Mouse (Mus musculus) c-Kit-negative CD71-positive TER-119-positive erythroid progenitor cells, embryonic 14.5 days (primary cell): ENCODE data around the gene Zfhx3.

Experiments used
- DNase-seq: peaks from one replicate; pipeline ENCODE4 v3.0.0-alpha.2; 2013; ENCODE audit warnings: low read depth, low spot score

The Zfhx3 gene

GRCm38 (mm10) chr8:108847356-108847755 is 904.9 kb downstream of the Zfhx3 start:
- no peak for DNase-seq

DNA sequence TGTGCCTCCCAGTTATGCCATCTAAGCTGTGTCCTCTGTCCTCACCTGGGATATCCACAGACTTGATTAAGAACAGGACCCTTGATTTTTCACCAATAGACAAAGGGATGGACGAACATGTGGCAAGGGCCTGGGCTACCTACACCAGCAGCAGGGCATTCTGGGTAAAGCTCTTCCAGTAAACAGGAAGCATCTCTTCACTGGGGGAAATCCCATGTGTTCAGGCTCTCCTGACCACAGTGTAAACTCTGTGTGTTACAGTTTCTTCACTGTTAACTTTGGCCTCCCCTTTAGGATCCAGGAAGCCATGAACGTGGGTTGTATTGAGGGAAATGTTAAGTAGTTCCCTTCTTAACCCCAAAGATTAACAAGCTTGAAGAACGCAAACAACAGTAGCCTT is 906.0 kb downstream of the Zfhx3 start:
- DNase-seq = no peak

DNA sequence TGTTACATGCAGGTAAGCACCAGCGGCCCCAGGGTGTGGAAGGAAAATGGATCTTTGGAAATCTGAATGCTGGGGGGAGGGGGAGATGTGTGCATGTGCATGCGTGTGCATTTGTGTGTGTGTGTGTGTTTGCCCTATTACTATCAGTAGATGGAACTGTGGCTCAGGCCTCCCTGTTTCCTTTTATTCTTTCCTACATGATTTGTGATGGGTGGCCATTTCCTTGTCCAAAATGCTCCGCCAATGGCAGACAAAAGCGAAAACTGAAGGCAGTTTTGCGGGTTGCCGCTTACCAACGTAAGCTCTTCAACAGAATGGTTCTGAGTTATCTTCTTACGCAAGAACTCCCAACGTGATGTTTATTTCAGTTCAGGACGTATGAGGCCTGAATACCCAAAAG is 910.6 kb downstream of the Zfhx3 start:
- no peak for DNase-seq

GRCm38 (mm10) chr8:108854444-108855102 is 912.1 kb downstream of the Zfhx3 start:
- DNase-seq = no peak

DNA sequence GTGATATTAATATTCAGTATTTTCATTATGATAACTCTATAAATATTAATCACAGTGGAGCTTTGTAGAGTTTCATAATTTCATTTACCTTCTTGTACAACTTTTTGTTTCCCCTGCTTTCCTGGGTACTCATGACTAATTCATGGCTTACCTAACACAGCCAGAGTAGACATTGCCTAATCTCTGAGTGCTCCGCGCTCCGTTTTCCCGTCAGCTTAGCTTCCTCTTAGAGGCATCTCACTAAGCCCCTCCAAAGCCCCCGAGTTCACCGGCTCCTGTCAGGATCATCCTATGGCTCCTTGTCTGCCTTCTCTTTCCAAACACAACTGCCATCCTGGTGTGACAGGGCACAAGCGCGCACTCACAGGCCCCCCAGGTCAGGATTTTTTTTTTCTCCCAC is 916.6 kb downstream of the Zfhx3 start:
- DNase-seq = no peak

DNA sequence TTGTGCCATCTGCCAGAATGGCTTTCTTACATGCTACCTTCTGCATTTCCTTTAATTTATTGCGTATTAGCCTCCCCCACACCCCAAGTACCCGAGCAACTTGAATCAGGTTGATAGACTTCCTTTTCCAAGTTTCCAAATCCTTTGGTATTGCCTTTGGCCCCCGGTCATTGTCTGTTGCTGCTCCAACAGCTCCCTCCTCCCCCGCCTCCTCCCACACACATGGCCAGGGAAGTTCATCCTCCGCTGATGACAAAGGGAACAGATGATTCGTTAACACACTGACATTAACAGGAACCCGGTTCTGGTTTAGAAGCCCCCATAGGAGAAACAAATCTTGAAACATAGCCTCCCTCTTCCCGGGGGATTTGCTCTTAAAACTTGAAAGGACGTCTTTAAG is 917.5 kb downstream of the Zfhx3 start:
- no peak for DNase-seq

GRCm38 (mm10) chr8:108863440-108863839 is 921.0 kb downstream of the Zfhx3 start:
- DNase-seq = no peak

DNA sequence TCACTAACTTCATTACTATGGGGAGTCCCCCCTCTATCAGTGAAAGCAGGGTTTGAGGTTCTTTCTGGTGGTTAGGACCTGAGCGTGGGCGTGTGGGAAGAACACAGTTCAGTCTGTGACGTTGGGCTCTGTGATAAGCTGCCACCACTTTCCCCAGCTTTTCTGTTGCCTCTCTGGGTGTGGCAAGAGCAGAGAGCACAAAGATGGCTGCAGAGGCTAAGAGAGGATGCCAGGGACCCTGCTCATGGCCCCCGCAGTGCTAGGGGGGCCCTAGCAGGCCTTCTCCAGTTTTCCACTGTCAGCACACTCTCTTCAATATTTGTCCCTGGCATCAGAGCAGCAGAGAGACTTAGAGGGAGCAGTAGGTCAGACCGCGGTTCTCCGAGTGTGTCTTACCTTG is 924.0 kb downstream of the Zfhx3 start:
- DNase-seq = no peak

GRCm38 (mm10) chr8:108867482-108868258 is 925.2 kb downstream of the Zfhx3 start:
- DNase-seq = no peak

GRCm38 (mm10) chr8:108868259-108869090 is 926.0 kb downstream of the Zfhx3 start:
- no peak for DNase-seq

- no peak for DNase-seq
Observed at GRCm38 (mm10) chr8:108869420-108869819, 927.0 kb downstream of the Zfhx3 start.

- no peak for DNase-seq
Observed at GRCm38 (mm10) chr8:108869935-108870334, 927.5 kb downstream of the Zfhx3 start.

GRCm38 (mm10) chr8:108870371-108870770 is 927.9 kb downstream of the Zfhx3 start:
- no peak for DNase-seq

- no peak for DNase-seq
Observed at GRCm38 (mm10) chr8:108875722-108876121, 933.3 kb downstream of the Zfhx3 start.

DNA sequence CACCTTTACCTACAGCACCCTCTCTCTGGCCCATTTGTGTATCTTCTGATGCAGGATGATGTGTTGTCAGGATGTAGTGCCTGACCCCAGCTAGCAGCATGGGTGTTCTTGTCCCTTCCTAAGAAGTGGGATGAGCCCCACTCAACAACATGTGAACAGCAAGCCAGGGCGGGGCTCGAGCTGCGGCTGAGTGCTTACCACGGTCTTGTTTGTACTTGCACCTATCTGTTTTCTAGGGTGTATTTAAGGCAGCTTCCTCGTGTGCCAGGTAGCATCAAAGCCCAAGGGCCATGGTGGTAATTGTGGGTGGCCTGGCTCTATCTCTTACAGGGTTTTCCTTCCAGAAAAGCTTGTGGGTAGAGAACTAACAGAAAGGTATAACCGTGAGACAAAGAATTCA is 937.7 kb downstream of the Zfhx3 start:
- no peak for DNase-seq

DNA sequence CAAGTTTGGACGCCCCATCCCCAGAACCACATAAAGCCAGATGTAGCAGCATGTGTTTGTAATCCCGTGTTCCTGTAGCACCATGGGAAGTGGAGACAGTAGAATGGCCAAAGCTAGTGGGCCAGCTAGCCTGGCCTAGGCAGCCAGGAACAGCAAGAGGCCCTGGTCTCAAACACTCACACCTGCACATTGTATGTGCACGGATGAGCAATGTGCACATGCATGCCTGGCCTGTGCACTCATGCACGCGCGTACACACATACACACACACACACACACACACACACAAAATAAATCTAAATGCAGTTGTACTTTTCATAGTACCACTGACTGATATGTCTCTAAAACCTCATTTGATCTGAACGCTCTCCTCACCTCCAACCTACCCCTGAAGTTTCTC is 938.9 kb downstream of the Zfhx3 start:
- no peak for DNase-seq

DNA sequence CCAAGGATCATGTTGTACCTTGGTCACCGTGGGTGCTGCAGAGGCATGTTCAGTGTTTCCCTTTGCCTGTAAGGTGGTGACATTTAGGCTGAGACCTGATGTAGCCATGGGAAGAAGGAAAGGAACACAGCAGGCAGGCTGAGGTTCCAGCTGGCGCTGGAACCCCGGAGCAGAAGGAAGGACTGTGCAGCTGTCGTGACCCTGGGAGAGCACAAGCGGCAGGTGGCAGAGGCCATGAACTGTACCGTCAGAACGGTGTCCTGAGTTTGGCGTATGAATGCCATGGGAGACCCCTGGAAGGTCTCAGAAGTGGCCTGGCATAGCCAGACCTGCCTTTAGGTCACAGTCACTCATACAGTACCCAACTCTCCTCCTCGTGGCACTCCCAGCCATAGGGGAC is 939.6 kb downstream of the Zfhx3 start:
- DNase-seq = no peak

DNA sequence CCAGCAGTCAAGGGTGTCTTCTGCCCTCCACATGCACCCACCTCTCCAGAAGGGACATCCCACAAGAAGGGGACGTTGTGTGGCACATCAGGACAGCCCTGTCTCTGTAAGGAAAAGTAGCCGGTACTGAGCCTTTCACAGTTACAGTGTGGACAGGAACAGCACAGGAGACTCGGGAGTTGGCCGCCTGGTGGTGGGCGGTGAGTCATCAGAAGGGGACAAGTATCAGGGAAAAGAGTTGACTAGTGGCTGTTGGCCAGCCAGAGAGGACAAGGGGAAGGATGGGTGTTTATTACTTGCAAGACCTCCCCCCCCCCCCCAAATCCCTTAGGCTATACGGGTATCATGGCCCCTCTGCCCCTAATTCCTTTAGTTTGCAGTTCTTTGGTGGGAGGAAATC is 940.9 kb downstream of the Zfhx3 start:
- no peak for DNase-seq

- DNase-seq = no peak
Observed at GRCm38 (mm10) chr8:108884947-108885346, 942.5 kb downstream of the Zfhx3 start.

DNA sequence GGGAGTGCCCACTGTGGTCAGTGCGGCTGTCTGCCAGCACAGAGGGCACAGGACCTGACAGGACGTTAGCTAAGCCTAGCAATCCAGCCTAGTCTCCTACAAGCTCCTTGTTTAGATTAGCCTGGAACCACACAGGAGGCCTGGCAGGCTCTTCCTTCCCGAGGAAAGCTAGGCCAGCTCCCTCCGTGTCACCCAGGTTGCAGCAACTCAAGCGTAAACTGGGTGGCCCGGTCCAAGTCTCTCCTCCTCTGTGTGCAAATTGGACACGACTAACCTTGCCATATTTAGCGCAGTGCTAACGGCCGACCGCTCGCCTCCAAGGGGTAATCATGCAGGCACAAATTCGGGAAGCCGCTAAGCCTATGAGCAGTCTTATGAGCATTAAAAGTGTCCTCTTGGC is 943.0 kb downstream of the Zfhx3 start:
- DNase-seq = no peak

DNA sequence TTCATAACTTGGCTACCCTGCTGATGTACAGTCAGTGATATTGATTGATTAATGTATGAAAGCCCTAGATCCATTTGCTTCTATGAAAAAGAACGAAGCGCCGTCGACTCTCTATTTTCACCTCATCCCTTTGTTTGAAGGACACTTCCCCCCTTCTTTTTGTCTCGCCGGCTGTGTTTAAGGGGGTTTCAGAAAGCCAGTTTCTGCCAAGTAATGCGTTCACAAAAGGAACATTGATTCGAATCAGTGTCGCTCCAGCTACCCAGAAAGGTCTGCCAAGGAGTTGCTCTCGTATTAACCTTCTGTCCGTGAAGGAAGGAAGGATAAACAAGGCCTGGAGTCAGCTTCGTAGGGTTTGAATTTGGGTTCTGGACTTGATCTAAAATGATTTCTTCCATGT is 943.4 kb downstream of the Zfhx3 start:
- DNase-seq = no peak

GRCm38 (mm10) chr8:108886599-108887255 is 944.3 kb downstream of the Zfhx3 start:
- DNase-seq = no peak
